Mouse (Mus musculus) E14TG2a.4 (cell line): ENCODE data around the gene Gns.

Source experiments
- CTCF ChIP-seq: conservative IDR thresholded peaks from 2 replicates; pipeline ENCODE4 v1.5.1; 2014; ENCODE audit warnings: low read length
- NANOG ChIP-seq: IDR thresholded peaks from 2 replicates; pipeline ENCODE4 v1.6.1; 2014; ENCODE audit warnings: borderline replicate concordance, low read length, mixed read lengths
- POU5F1 ChIP-seq: IDR thresholded peaks from 2 replicates; pipeline ENCODE4 v1.6.1; 2014; ENCODE audit warnings: low read length, borderline replicate concordance

GRCm38 (mm10) chr10:121429581-121429980, 64.7 kb downstream of the Gns start:
- no peak for TF ChIP-seq CTCF
- no peak for TF ChIP-seq POU5F1
- TF ChIP-seq NANOG, result no peak
